Mouse (Mus musculus) thymus, adult 2 months (tissue): Measurements from ENCODE around the gene Macrod2. TPM values are rescaled to one million over a fixed set of nuclear protein-coding genes. Genes with fewer than 3 reads are reported as not detected.

Experiments
- DNase-seq: peaks from one replicate; pipeline ENCODE4 v3.0.0; 2021
- H3K27ac ChIP-seq: fragments of 200-500 bp; 2 replicates; pipeline ENCODE4 v1.5.1; 2012; ENCODE audit warnings: low read length, control low read depth; ENCODE audit not compliant: control insufficient read depth, insufficient read depth
- H3K27me3 ChIP-seq: fragments of 200-500 bp; 2 replicates; pipeline ENCODE4 v1.6.1; 2012; ENCODE audit warnings: mild to moderate bottlenecking, low read length, moderate library complexity, mixed read lengths; ENCODE audit not compliant: control insufficient read depth, insufficient read depth
- H3K36me3 ChIP-seq: fragments of 200-500 bp; 2 replicates; pipeline ENCODE4 v1.6.1; 2012; ENCODE audit warnings: mild to moderate bottlenecking, low read length, moderate library complexity; ENCODE audit not compliant: control insufficient read depth, insufficient read depth
- H3K4me1 ChIP-seq: fragments of 200-500 bp; replicated peaks from 2 replicates; pipeline ENCODE4 v1.6.1; 2012; ENCODE audit warnings: low read length; ENCODE audit not compliant: control insufficient read depth, insufficient read depth
- H3K4me3 ChIP-seq: fragments of 200-500 bp; 2 replicates; pipeline ENCODE4 v1.5.1; 2012; ENCODE audit warnings: mild to moderate bottlenecking, low read length, control low read depth, moderate library complexity; ENCODE audit not compliant: control insufficient read depth, insufficient read depth
- CTCF ChIP-seq: fragments of 200-500 bp; IDR thresholded peaks from 2 replicates; pipeline ENCODE4 v1.5.1; 2012; ENCODE audit warnings: mild to moderate bottlenecking, control low read depth, low read length, moderate library complexity, borderline replicate concordance; ENCODE audit not compliant: control insufficient read depth, poor library complexity, insufficient read depth; ENCODE audit errors: extremely low read depth
- POLR2A ChIP-seq: fragments of 200-500 bp; IDR thresholded peaks from 2 replicates; pipeline ENCODE4 v1.6.1; 2012; ENCODE audit warnings: mild to moderate bottlenecking, low read length, control low read depth, moderate library complexity; ENCODE audit not compliant: control insufficient read depth, poor library complexity, insufficient read depth; ENCODE audit errors: extremely low read depth
- WGBS: fragments of 180-500 bp; shearing (Covaris S2); methylation state at CpG from one replicate; pipeline ENCODE4 v1.1.7; 2018; 5-methylcytosine and 5-hydroxymethylcytosine counted together
- polyA plus RNA-seq: library from polyadenylated mRNA; depleted of rRNA; stranded (reverse); fragments of >200 nt; gene quantifications from 2 replicates; pipeline ENCODE4 v1.2.3, GENCODE M21; 2012

Gene Macrod2
- polyA plus RNA-seq, 1 experiment: 2.3 TPM

GRCm38 (mm10) chr2:141117579-141117978 lies 722.5 kb downstream of the Macrod2 start:
- TF ChIP-seq POLR2A (no peak), CTCF (no peak)
- DNase-seq: no peak
- no peak overlapping the region for H3K27ac ChIP-seq
- no peak overlapping the region for H3K4me3 ChIP-seq
- H3K27me3 ChIP-seq: no peaks in the 10 kb centered on the region
- 95% methylated on average over 1 of the region's 1 CpGs for WGBS
- H3K4me1 ChIP-seq: no peaks in the 10 kb centered on the region
- H3K36me3 ChIP-seq: no peaks in the 10 kb centered on the region

GRCm38 (mm10) chr2:141123875-141124274 lies 728.8 kb downstream of the Macrod2 start:
- Histone ChIP-seq H3K27ac (no peak overlapping the region), H3K4me1 (no peaks in the 10 kb centered on the region), H3K27me3 (no peaks in the 10 kb centered on the region), H3K36me3 (no peaks in the 10 kb centered on the region), H3K4me3 (no peak overlapping the region)
- TF ChIP-seq CTCF (no peak), POLR2A (no peak)
- 84% methylated on average over 1 of the region's 1 CpGs for WGBS
- DNase-seq: no peak

GRCm38 (mm10) chr2:141125638-141126037 lies 730.5 kb downstream of the Macrod2 start:
- H3K27ac ChIP-seq: no peak overlapping the region
- no peak overlapping the region for H3K4me3 ChIP-seq
- H3K36me3 ChIP-seq: no peaks in the 10 kb centered on the region
- no peaks in the 10 kb centered on the region for H3K4me1 ChIP-seq
- no peaks in the 10 kb centered on the region for H3K27me3 ChIP-seq
- no peak for DNase-seq
- TF ChIP-seq POLR2A: no peak
- TF ChIP-seq CTCF: no peak

GRCm38 (mm10) chr2:141142266-141142665 lies 747.2 kb downstream of the Macrod2 start:
- Histone ChIP-seq H3K27ac (no peak overlapping the region), H3K4me3 (no peak overlapping the region), H3K4me1 (no peaks in the 10 kb centered on the region), H3K36me3 (no peaks in the 10 kb centered on the region), H3K27me3 (no peaks in the 10 kb centered on the region)
- TF ChIP-seq POLR2A (no peak), CTCF (no peak)
- 85% methylated on average over 2 of the region's 2 CpGs for WGBS
- DNase-seq: no peak

- Histone ChIP-seq H3K36me3 (no peaks in the 10 kb centered on the region), H3K27me3 (no peaks in the 10 kb centered on the region)
- TF ChIP-seq POLR2A: no peak
- no peak for TF ChIP-seq CTCF
These were observed 757.1 kb downstream of the Macrod2 start for GRCm38 (mm10) chr2:141152011-141152772.

GRCm38 (mm10) chr2:141155972-141156371 lies 760.9 kb downstream of the Macrod2 start:
- Histone ChIP-seq H3K27me3 (no peaks in the 10 kb centered on the region), H3K27ac (no peak overlapping the region), H3K36me3 (no peaks in the 10 kb centered on the region), H3K4me1 (no peaks in the 10 kb centered on the region), H3K4me3 (no peak overlapping the region)
- WGBS: 93% methylated on average over 4 of the region's 4 CpGs
- TF ChIP-seq POLR2A: no peak
- TF ChIP-seq CTCF: no peak
- DNase-seq: no peak

More at GRCm38 (mm10) chr2:141152011-141152772, 757.1 kb downstream of the Macrod2 start:
- Histone ChIP-seq H3K4me1 (no peaks in the 10 kb centered on the region), H3K27ac (no peak overlapping the region), H3K4me3 (no peak overlapping the region)
- no peak for DNase-seq
- 88% methylated on average over 7 of the region's 7 CpGs for WGBS

GRCm38 (mm10) chr2:141156979-141157593 lies 762.0 kb downstream of the Macrod2 start:
- Histone ChIP-seq H3K27me3 (no peaks in the 10 kb centered on the region), H3K4me1 (no peaks in the 10 kb centered on the region), H3K4me3 (no peak overlapping the region), H3K27ac (no peak overlapping the region), H3K36me3 (no peaks in the 10 kb centered on the region)
- DNase-seq: no peak
- 90% methylated on average over 7 of the region's 7 CpGs for WGBS
- TF ChIP-seq POLR2A (no peak), CTCF (no peak)
